Mouse (Mus musculus) layer of hippocampus, postnatal 10 days (tissue): ENCODE measurements around the gene Iqgap2. TPM values are rescaled to one million over a fixed set of nuclear protein-coding genes. Genes with fewer than 3 reads are reported as not detected.

Experiments
- DNase-seq, 2 experiments: peaks; one replicate each; pipeline ENCODE4 v3.0.0; 2021; ENCODE audit warnings: low spot score in 2 of 2
- total RNA-seq, 2 experiments: library from RNA; stranded (reverse); gene quantifications; 2 replicates each; pipeline ENCODE4 v1.2.3; 2021

Gene Iqgap2
- total RNA-seq, 2 experiments from 2014 or later = 29.0 to 31.0 TPM

GRCm38 (mm10) chr13:95623042-95623441 lies 268.7 kb downstream of the Iqgap2 start:
- DNase-seq = no peak

GRCm38 (mm10) chr13:95621563-95621962 lies 270.2 kb downstream of the Iqgap2 start:
- DNase-seq = no peak

GRCm38 (mm10) chr13:95618859-95619258 lies 272.9 kb downstream of the Iqgap2 start:
- DNase-seq = no peak

- DNase-seq = peak; percentile 64 to 82
Measured at GRCm38 (mm10) chr13:95618309-95618712, 273.4 kb downstream of the Iqgap2 start, which contains the start of gene F2r. TSS of gene F2r (minus strand) at chr13:95618487.

GRCm38 (mm10) chr13:95617671-95618171 lies 274.0 kb downstream of the Iqgap2 start:
- no peak for DNase-seq

- DNase-seq = no peak
Measured at GRCm38 (mm10) chr13:95617082-95617670, 274.5 kb downstream of the Iqgap2 start.

GRCm38 (mm10) chr13:95616512-95616911 lies 275.2 kb downstream of the Iqgap2 start:
- no peak for DNase-seq

GRCm38 (mm10) chr13:95614757-95615156 lies 277.0 kb downstream of the Iqgap2 start:
- DNase-seq = no peak

GRCm38 (mm10) chr13:95612243-95612642 lies 279.5 kb downstream of the Iqgap2 start:
- DNase-seq = no peak

GRCm38 (mm10) chr13:95611752-95612151 lies 280.0 kb downstream of the Iqgap2 start:
- no peak for DNase-seq

- DNase-seq = no peak
Measured at GRCm38 (mm10) chr13:95610786-95611562, 280.7 kb downstream of the Iqgap2 start.

GRCm38 (mm10) chr13:95609088-95609420 lies 282.7 kb downstream of the Iqgap2 start:
- DNase-seq = no peak

- no peak for DNase-seq
Measured at GRCm38 (mm10) chr13:95608416-95609087, 283.2 kb downstream of the Iqgap2 start.

- no peak for DNase-seq
Measured at GRCm38 (mm10) chr13:95607019-95607418, 284.7 kb downstream of the Iqgap2 start.

- no peak for DNase-seq
Measured at GRCm38 (mm10) chr13:95604288-95604687, 287.4 kb downstream of the Iqgap2 start.

- no peak for DNase-seq
Measured at GRCm38 (mm10) chr13:95599833-95600359, 291.8 kb downstream of the Iqgap2 start.

GRCm38 (mm10) chr13:95598232-95598920 lies 293.3 kb downstream of the Iqgap2 start:
- DNase-seq = no peak

- no peak for DNase-seq
Measured at GRCm38 (mm10) chr13:95597578-95597977, 294.1 kb downstream of the Iqgap2 start.

GRCm38 (mm10) chr13:95596689-95597088 lies 295.0 kb downstream of the Iqgap2 start:
- no peak for DNase-seq

GRCm38 (mm10) chr13:95595921-95596320 lies 295.8 kb downstream of the Iqgap2 start:
- DNase-seq = no peak

GRCm38 (mm10) chr13:95595411-95595810 lies 296.3 kb downstream of the Iqgap2 start:
- DNase-seq = no peak
